Mouse (Mus musculus) ovary, postnatal 14 days (tissue): ENCODE data around the gene Tff1.

Experiments used
- DNase-seq: peaks from one replicate; pipeline ENCODE4 v3.0.0; 2022; ENCODE audit warnings: low spot score

Tff1 gene

GRCm38 (mm10) chr17:31165127-31165526 lies at the start of gene Tff1:
Gene Tff1, minus strand, starts transcription at chr17:31165277.
- DNase-seq, result no peak

GRCm38 (mm10) chr17:31211881-31212280 lies 46.8 kb upstream of the Tff1 start:
- no peak for DNase-seq

GRCm38 (mm10) chr17:31210299-31210698 lies 45.2 kb upstream of the Tff1 start:
- no peak for DNase-seq

- no peak for DNase-seq
These were observed 44.4 kb upstream of the Tff1 start for GRCm38 (mm10) chr17:31209376-31209930.

- no peak for DNase-seq
These were observed 43.6 kb upstream of the Tff1 start for GRCm38 (mm10) chr17:31208654-31209053.

- DNase-seq, result no peak
These were observed 42.8 kb upstream of the Tff1 start, which contains the start of gene Ubash3a for GRCm38 (mm10) chr17:31207771-31208334. Gene Ubash3a, plus strand, starts transcription at chr17:31207873.

GRCm38 (mm10) chr17:31198877-31199276 lies 33.8 kb upstream of the Tff1 start, which contains the start of gene Tmprss3:
Gene Tmprss3, minus strand, starts transcription at chr17:31198977.
- no peak for DNase-seq

GRCm38 (mm10) chr17:31196283-31196682 lies 31.2 kb upstream of the Tff1 start:
- no peak for DNase-seq

- no peak for DNase-seq
These were observed 30.1 kb upstream of the Tff1 start for GRCm38 (mm10) chr17:31195207-31195606.

- DNase-seq, result no peak
These were observed 28.3 kb upstream of the Tff1 start for GRCm38 (mm10) chr17:31193360-31193759.

GRCm38 (mm10) chr17:31192663-31193062 lies 27.6 kb upstream of the Tff1 start:
- no peak for DNase-seq

- no peak for DNase-seq
These were observed 26.7 kb upstream of the Tff1 start for GRCm38 (mm10) chr17:31191825-31192224.

- peak; percentile 60 for DNase-seq
These were observed 22.3 kb upstream of the Tff1 start for GRCm38 (mm10) chr17:31187370-31187769.

- no peak for DNase-seq
These were observed 19.4 kb upstream of the Tff1 start for GRCm38 (mm10) chr17:31184269-31184990.

- DNase-seq, result no peak
These were observed 18.3 kb upstream of the Tff1 start for GRCm38 (mm10) chr17:31183180-31183974.

GRCm38 (mm10) chr17:31181490-31181889 lies 16.4 kb upstream of the Tff1 start:
- no peak for DNase-seq

- no peak for DNase-seq
These were observed 11.2 kb upstream of the Tff1 start for GRCm38 (mm10) chr17:31176321-31176720.

GRCm38 (mm10) chr17:31169796-31170195 lies 4.7 kb upstream of the Tff1 start:
- DNase-seq, result no peak

GRCm38 (mm10) chr17:31163821-31164220 lies 1.3 kb downstream of the Tff1 start:
- DNase-seq, result no peak

- no peak for DNase-seq
These were observed 2.5 kb downstream of the Tff1 start for GRCm38 (mm10) chr17:31162607-31163006.

GRCm38 (mm10) chr17:31160291-31160690 lies 4.8 kb downstream of the Tff1 start:
- DNase-seq, result no peak

- DNase-seq, result no peak
These were observed 7.2 kb downstream of the Tff1 start for GRCm38 (mm10) chr17:31157921-31158320.

- DNase-seq, result no peak
These were observed 11.3 kb downstream of the Tff1 start for GRCm38 (mm10) chr17:31153785-31154184.
